Comparison of ENCODE assay signal across 11 mouse cellular contexts in the genomic region with DNA sequence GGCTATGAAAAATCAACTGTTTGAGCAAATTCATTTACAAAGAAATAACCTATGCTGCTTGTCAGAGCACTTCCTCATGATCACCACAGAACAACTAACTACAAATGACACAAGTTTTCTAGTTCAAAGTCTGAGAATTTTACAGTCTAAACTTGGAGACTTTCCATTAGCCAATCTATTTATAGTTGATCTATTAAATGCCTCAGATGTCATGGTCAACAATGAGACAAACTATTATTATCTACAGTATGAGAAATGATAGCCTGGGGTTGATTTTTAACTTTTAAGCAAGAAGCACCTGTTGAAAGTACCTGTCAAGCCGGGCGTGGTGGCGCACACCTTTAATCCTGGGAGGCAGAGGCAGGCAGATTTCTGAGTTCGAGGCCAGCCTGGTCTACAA. TPM values are rescaled to one million over a fixed set of nuclear protein-coding genes. Genes with fewer than 3 reads are reported as not detected.
DNase-seq lines count a peak whose midpoint lies in the region; ATAC-seq lines count a peak whose summit lies in the region.
"Had no signal": no experiment of that assay in that cellular context is flagged by ENCODE, and none has a peak within 500 bp of the region (broad histone marks: within the 10 kb centered on the region; RNA-seq: fewer than 3 reads in every experiment).

No protein-coding gene starts in this region.

- H3K27ac ChIP-seq in forebrain, embryonic 10.5 days: no peak overlapping the region
- H3K27ac ChIP-seq in forebrain, embryonic 12.5 days: no peak overlapping the region
- H3K27ac ChIP-seq in neural tube, embryonic 13.5 days (replicated peaks): no peak overlapping the region
- H3K27ac ChIP-seq: layer of hippocampus, adult 2 months had no signal

- no peak for ATAC-seq in forebrain, embryonic 12.5 days (ENCODE audit: low FRiP score)
- no peak for ATAC-seq in neural tube, embryonic 13.5 days (ENCODE audit: low read depth)

- H3K4me2 ChIP-seq in forebrain, embryonic 12.5 days: no peak overlapping the region; the same call in 1 of the 2 replicates
- H3K4me2 ChIP-seq in neural tube, embryonic 13.5 days: peak overlapping the region; percentile 78; the same call in 1 of the 2 replicates

- intact Hi-C loops in left cerebral cortex, postnatal 25 days (cut with DNase I): no loop called here

- H3K4me3 ChIP-seq in forebrain, embryonic 10.5 days: peak overlapping the region; percentile 85; the same call in 1 of the 2 replicates
- no peak overlapping the region for H3K4me3 ChIP-seq in forebrain, embryonic 12.5 days (replicated peaks)
- no peak overlapping the region for H3K4me3 ChIP-seq in neural tube, embryonic 13.5 days

- peaks cover 14% of the 10 kb centered on the region for H3K4me1 ChIP-seq in forebrain, embryonic 10.5 days
- H3K4me1 ChIP-seq in forebrain, embryonic 12.5 days: peaks cover 12% of the 10 kb centered on the region
- peaks cover 18% of the 10 kb centered on the region for H3K4me1 ChIP-seq in neural tube, embryonic 13.5 days (replicated peaks)

- H3K9me3 ChIP-seq in forebrain, embryonic 10.5 days: no peaks in the 10 kb centered on the region
- H3K9me3 ChIP-seq in forebrain, embryonic 12.5 days: no peaks in the 10 kb centered on the region
- H3K9me3 ChIP-seq in neural tube, embryonic 13.5 days: no peaks in the 10 kb centered on the region

- no peak overlapping the region for H3K9ac ChIP-seq in forebrain, embryonic 12.5 days
- no peak overlapping the region for H3K9ac ChIP-seq in neural tube, embryonic 13.5 days

- WGBS in forebrain, embryonic 10.5 days: 94% methylated on average over 4 of the region's 4 CpGs
- WGBS in forebrain, embryonic 12.5 days: 94% methylated on average over 4 of the region's 4 CpGs
- 94% methylated on average over 4 of the region's 4 CpGs for WGBS in neural tube, embryonic 13.5 days

- no peak for DNase-seq in forebrain, embryonic 10.5 days (ENCODE audit: extremely low spot score, low spot score)
- peak; percentile 23 for DNase-seq in kidney, adult 11 months
- DNase-seq in kidney, postnatal 10 days: no peak
- no peak for DNase-seq in neural tube, embryonic 10.5 days (ENCODE audit: extremely low spot score, low spot score)
- no peak for DNase-seq in left cerebral cortex, postnatal 25 days (ENCODE audit: low spot score in 2 of 2)
- no peak for DNase-seq in cerebellum, postnatal 25 days
- DNase-seq: embryo, embryonic 11 days; thymus, postnatal 4 days had no signal

- no peaks in the 10 kb centered on the region for H3K27me3 ChIP-seq in forebrain, embryonic 10.5 days (ENCODE audit: poor library complexity, severe bottlenecking)
- no peaks in the 10 kb centered on the region; the same call in 1 of the 2 replicates for H3K27me3 ChIP-seq in forebrain, embryonic 12.5 days
- no peaks in the 10 kb centered on the region for H3K27me3 ChIP-seq in neural tube, embryonic 13.5 days

- peaks cover 48% of the 10 kb centered on the region for H3K36me3 ChIP-seq in forebrain, embryonic 10.5 days (replicated peaks)
- peaks cover 12% of the 10 kb centered on the region for H3K36me3 ChIP-seq in forebrain, embryonic 12.5 days (replicated peaks)
- H3K36me3 ChIP-seq in neural tube, embryonic 13.5 days: peaks cover 21% of the 10 kb centered on the region

RNA-seq across cellular contexts. Expression of gene H2afv, which starts 1.7 kb away (rescaled TPM):
- polyA plus RNA-seq in forebrain, embryonic 10.5 days (2016; fragmentation: Nextera tagmentation; extraction: Ambion mirVana): 844 and 848 TPM in 2 replicates
- polyA plus RNA-seq in forebrain, embryonic 12.5 days (2016; fragmentation: Nextera tagmentation; extraction: Ambion mirVana): 853 and 916 TPM in 2 replicates
- 342 and 380 TPM in 2 replicates for polyA plus RNA-seq in neural tube, embryonic 13.5 days (2015; fragmentation: Nextera tagmentation; extraction: Ambion mirVana)
- total RNA-seq in left cerebral cortex, postnatal 25 days (2021): 10 to 100 TPM; 32.3 to 32.6 TPM

RNA-seq across cellular contexts. Expression of gene Ppia, which starts 27.3 kb away (rescaled TPM):
- polyA plus RNA-seq in forebrain, embryonic 10.5 days (2016; fragmentation: Nextera tagmentation; extraction: Ambion mirVana): 6,009 and 6,074 TPM in 2 replicates
- 4,594 and 4,665 TPM in 2 replicates for polyA plus RNA-seq in forebrain, embryonic 12.5 days (2016; fragmentation: Nextera tagmentation; extraction: Ambion mirVana)
- polyA plus RNA-seq in neural tube, embryonic 13.5 days (2015; fragmentation: Nextera tagmentation; extraction: Ambion mirVana): 4,471 and 4,554 TPM in 2 replicates
- total RNA-seq in left cerebral cortex, postnatal 25 days (2021): 1,000 to 10,000 TPM; 1,922 to 2,079 TPM

RNA-seq across cellular contexts. Expression of gene Purb, which starts 33.2 kb away (rescaled TPM):
- polyA plus RNA-seq in forebrain, embryonic 10.5 days (2016; fragmentation: Nextera tagmentation; extraction: Ambion mirVana): 16.9 and 18.7 TPM in 2 replicates
- polyA plus RNA-seq in forebrain, embryonic 12.5 days (2016; fragmentation: Nextera tagmentation; extraction: Ambion mirVana): 15.9 and 17.9 TPM in 2 replicates
- 12.5 and 14.1 TPM in 2 replicates for polyA plus RNA-seq in neural tube, embryonic 13.5 days (2015; fragmentation: Nextera tagmentation; extraction: Ambion mirVana)
- 100 to 1,000 TPM; 294 to 301 TPM for total RNA-seq in left cerebral cortex, postnatal 25 days (2021)

RNA-seq across cellular contexts. Expression of gene Zmiz2, which starts 53.7 kb away (rescaled TPM):
- 13.6 and 15.9 TPM in 2 replicates for polyA plus RNA-seq in forebrain, embryonic 10.5 days (2016; fragmentation: Nextera tagmentation; extraction: Ambion mirVana)
- 22.8 and 26.0 TPM in 2 replicates for polyA plus RNA-seq in forebrain, embryonic 12.5 days (2016; fragmentation: Nextera tagmentation; extraction: Ambion mirVana)
- 21.1 and 25.8 TPM in 2 replicates for polyA plus RNA-seq in neural tube, embryonic 13.5 days (2015; fragmentation: Nextera tagmentation; extraction: Ambion mirVana)
- 100 to 1,000 TPM; 215 to 216 TPM for total RNA-seq in left cerebral cortex, postnatal 25 days (2021)
